Mouse (Mus musculus) frontal cortex, adult 2 months (tissue): ENCODE results near the gene Stx7. TPM values are rescaled to one million over a fixed set of nuclear protein-coding genes. Genes with fewer than 3 reads are reported as not detected.

Experiments used
- DNase-seq, 2 experiments: peaks; one replicate each; pipeline ENCODE4 v3.0.0; 2022; ENCODE audit warnings: low spot score in 1 of 2; ENCODE audit errors: extremely low spot score in 1 of 2
- polyA plus RNA-seq: library from polyadenylated mRNA; depleted of rRNA; stranded (reverse); fragments of >200 nt; gene quantifications from 2 replicates; pipeline ENCODE4 v1.2.3, GENCODE M21; 2012; rRNA removed

Stx7 gene
- polyA plus RNA-seq, 1 experiment, result 175 TPM

DNA sequence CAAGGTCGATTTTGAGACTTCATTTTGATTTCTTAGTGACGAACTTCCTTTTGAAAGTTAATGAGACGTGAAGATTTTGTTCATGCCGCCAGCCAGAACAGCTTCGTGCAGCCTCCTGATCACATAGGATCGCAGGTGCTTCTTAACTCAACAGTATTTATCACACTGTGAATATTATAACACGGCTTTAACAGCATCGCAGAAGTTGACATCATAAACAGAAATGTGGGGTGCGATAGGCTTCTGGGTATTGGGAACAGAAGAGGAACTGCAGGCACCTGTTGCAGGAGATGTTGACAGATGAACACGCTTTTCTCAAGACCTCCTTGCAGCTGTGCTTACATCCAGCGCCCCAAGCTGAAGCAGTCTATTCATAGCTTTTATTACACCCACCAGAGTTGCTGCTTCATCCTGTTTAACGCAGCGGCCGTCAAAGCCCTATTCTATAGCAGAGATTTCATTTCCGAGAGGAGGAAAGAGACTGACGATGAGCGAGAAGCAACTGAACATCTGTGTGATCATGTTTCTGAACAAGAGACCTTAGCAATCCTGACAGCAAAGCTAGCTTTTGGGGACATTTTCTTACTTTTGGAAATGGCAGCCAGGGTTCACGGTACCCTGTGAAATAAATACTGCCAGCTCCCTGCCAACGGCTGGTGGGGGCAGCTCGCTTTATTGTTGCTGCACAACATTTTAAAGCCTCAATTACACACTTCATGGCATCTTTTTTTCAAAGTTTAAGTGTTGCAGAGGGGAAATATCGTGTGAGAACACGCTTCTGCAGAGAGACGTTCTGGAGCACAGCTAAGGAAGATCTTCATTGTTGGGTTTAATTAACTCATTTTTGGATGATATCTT lies 86.6 kb downstream of the Stx7 start:
- peak; percentile 7 to 34 for DNase-seq

Other genes starting within 250 kb of the Stx7 start
- not detected in 2 replicates for gene Taar1, start 228.9 kb upstream of the Stx7 start, polyA plus RNA-seq
- gene Taar2, start 210.7 kb upstream of the Stx7 start, polyA plus RNA-seq, result not detected in 2 replicates
- gene Taar3, start 199.7 kb upstream of the Stx7 start, polyA plus RNA-seq, result not detected in 2 replicates
- gene Taar4, start 188.8 kb upstream of the Stx7 start, polyA plus RNA-seq, result not detected in 2 replicates
- not detected in 2 replicates for gene Taar5, start 178.6 kb upstream of the Stx7 start, polyA plus RNA-seq
- gene Taar6, start 163.7 kb upstream of the Stx7 start, polyA plus RNA-seq, result not detected in 2 replicates
- not detected in 2 replicates for gene Taar7a, start 155.8 kb upstream of the Stx7 start, polyA plus RNA-seq
- not detected in 2 replicates for gene Taar7b, start 149.4 kb upstream of the Stx7 start, polyA plus RNA-seq
- not detected in 2 replicates for gene Taar7d, start 122.1 kb upstream of the Stx7 start, polyA plus RNA-seq
- not detected in 2 replicates for gene Taar7e, start 111.7 kb upstream of the Stx7 start, polyA plus RNA-seq
- gene Taar7f, start 99.8 kb upstream of the Stx7 start, polyA plus RNA-seq, result not detected in 2 replicates
- not detected in 2 replicates for gene Taar8a, start 72.8 kb upstream of the Stx7 start, polyA plus RNA-seq
- gene Taar8b, start 57.0 kb upstream of the Stx7 start, polyA plus RNA-seq, result not detected in 2 replicates
- not detected in 2 replicates for gene Taar8c, start 47.4 kb upstream of the Stx7 start, polyA plus RNA-seq
- not detected in 2 replicates for gene Taar9, start 39.8 kb upstream of the Stx7 start, polyA plus RNA-seq
- 6.6 and 6.9 TPM in 2 replicates for gene Moxd1, start 74.2 kb downstream of the Stx7 start, polyA plus RNA-seq